ENCODE assay signal across 35 mouse cellular contexts in the genomic region with DNA sequence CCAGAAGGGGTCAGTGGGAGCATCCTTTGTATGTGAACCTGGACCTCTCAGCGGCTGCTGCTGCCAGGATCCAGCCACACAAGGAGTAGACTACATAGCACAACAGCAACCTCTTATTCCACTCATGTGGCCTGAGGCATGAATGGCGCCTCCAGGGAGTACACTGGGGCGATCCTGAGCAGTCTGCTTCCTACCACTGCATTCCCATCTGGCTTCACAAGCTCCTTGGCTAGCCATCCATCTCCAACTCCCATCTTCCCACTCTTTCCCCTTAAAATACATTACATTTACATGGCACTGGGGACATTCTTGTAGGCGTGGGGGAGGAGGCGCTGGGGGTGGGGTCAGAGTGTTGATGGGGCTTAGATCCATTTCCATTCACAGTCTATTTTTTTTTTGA. TPM values are rescaled to one million over a fixed set of nuclear protein-coding genes. Genes with fewer than 3 reads are reported as not detected.
DNase-seq lines count a peak whose midpoint lies in the region; ATAC-seq lines count a peak whose summit lies in the region.
"Had no signal": no experiment of that assay in that cellular context is flagged by ENCODE, and none has a peak within 500 bp of the region (broad histone marks: within the 10 kb centered on the region; RNA-seq: fewer than 3 reads in every experiment).

No protein-coding gene starts in this region.

- peak; percentile 60 for DNase-seq in heart, adult 11 months
- no peak for DNase-seq in heart, adult 18-20 months
- DNase-seq in right cerebral cortex, adult 18-20 months: peak; percentile 59
- DNase-seq in right cerebral cortex, postnatal 4 days: no peak
- peak; percentile 79 for DNase-seq in brain, adult 2 months (ENCODE audit: low read depth, low spot score)
- peak; percentile 22 to 44 for DNase-seq in right cerebral cortex, postnatal 36 days (ENCODE audit: low spot score in 2 of 2)
- DNase-seq in midbrain, embryonic 14.5 days: no peak
- DNase-seq: adrenal gland, adult 2 months; adrenal gland, postnatal 14 days; cerebellum, adult 11-12 months; cerebellum, adult 8-10 months; cerebellum, postnatal 36 days; embryo, embryonic 11 days; gastrocnemius, postnatal 10 days; gastrocnemius, postnatal 36 days; heart, postnatal 10 days; heart, postnatal 36 days had no signal

- H3K9me3 ChIP-seq in midbrain, embryonic 14.5 days (ENCODE audit: control insufficient read depth, low read length): no peaks in the 10 kb centered on the region; the same call in 1 of the 2 replicates
- H3K9me3 ChIP-seq: embryonic facial prominence, embryonic 10.5 days; embryonic facial prominence, embryonic 13.5 days; forebrain, embryonic 12.5 days; forebrain, embryonic 15.5 days; heart, embryonic 12.5 days; heart, embryonic 15.5 days had no signal

- H3K27ac ChIP-seq in midbrain, embryonic 14.5 days (replicated peaks; ENCODE audit: low read depth, low read length): no peak overlapping the region
- H3K27ac ChIP-seq: embryonic facial prominence, embryonic 10.5 days; embryonic facial prominence, embryonic 13.5 days; forebrain, embryonic 12.5 days; forebrain, embryonic 15.5 days; heart, embryonic 15.5 days; hindbrain, embryonic 10.5 days; hindbrain, embryonic 13.5 days had no signal

- H3K27me3 ChIP-seq in midbrain, embryonic 14.5 days (ENCODE audit: control insufficient read depth, insufficient read depth, low read length): no peaks in the 10 kb centered on the region
- H3K27me3 ChIP-seq: embryonic facial prominence, embryonic 13.5 days; forebrain, embryonic 12.5 days; forebrain, embryonic 15.5 days; heart, embryonic 12.5 days; heart, embryonic 15.5 days; hindbrain, embryonic 13.5 days had no signal

- no peak overlapping the region for H3K4me2 ChIP-seq in midbrain, embryonic 14.5 days (ENCODE audit: low read length)
- H3K4me2 ChIP-seq: embryonic facial prominence, embryonic 13.5 days; forebrain, embryonic 12.5 days; forebrain, embryonic 15.5 days; heart, embryonic 12.5 days; heart, embryonic 15.5 days; hindbrain, embryonic 13.5 days had no signal

- no peak overlapping the region for H3K9ac ChIP-seq in midbrain, embryonic 14.5 days (replicated peaks; ENCODE audit: low read length)
- H3K9ac ChIP-seq: embryonic facial prominence, embryonic 13.5 days; forebrain, embryonic 12.5 days; forebrain, embryonic 15.5 days; heart, embryonic 12.5 days; heart, embryonic 15.5 days; hindbrain, embryonic 13.5 days had no signal

- no peak overlapping the region for H3K4me3 ChIP-seq in midbrain, embryonic 14.5 days (replicated peaks; ENCODE audit: low read depth, low read length)
- H3K4me3 ChIP-seq: embryonic facial prominence, embryonic 10.5 days; embryonic facial prominence, embryonic 13.5 days; erythroblast, embryonic 14.5 days; forebrain, embryonic 12.5 days; forebrain, embryonic 15.5 days; heart, embryonic 12.5 days; heart, embryonic 15.5 days; hindbrain, embryonic 10.5 days; hindbrain, embryonic 13.5 days had no signal

- no peaks in the 10 kb centered on the region for H3K4me1 ChIP-seq in midbrain, embryonic 14.5 days (ENCODE audit: control insufficient read depth, insufficient read depth, low read length)
- H3K4me1 ChIP-seq: embryonic facial prominence, embryonic 10.5 days; embryonic facial prominence, embryonic 13.5 days; forebrain, embryonic 15.5 days; heart, embryonic 12.5 days; heart, embryonic 15.5 days; hindbrain, embryonic 10.5 days; hindbrain, embryonic 13.5 days had no signal

- 88% methylated on average over 5 of the region's 5 CpGs for WGBS in midbrain, embryonic 14.5 days

- ATAC-seq in midbrain, embryonic 14.5 days (ENCODE audit: low FRiP score, low TSS enrichment): no peak
- ATAC-seq: CD4-positive, CD25-positive, alpha-beta regulatory T cell, adult 4 months; forebrain, embryonic 15.5 days; hindbrain, embryonic 16.5 days had no signal

- H3K36me3 ChIP-seq in midbrain, embryonic 14.5 days (ENCODE audit: control insufficient read depth, insufficient read depth, low read length): no peaks in the 10 kb centered on the region
- H3K36me3 ChIP-seq: embryonic facial prominence, embryonic 10.5 days; embryonic facial prominence, embryonic 13.5 days; forebrain, embryonic 12.5 days; forebrain, embryonic 15.5 days; heart, embryonic 12.5 days; heart, embryonic 15.5 days; hindbrain, embryonic 10.5 days had no signal

RNA-seq across cellular contexts. Expression of a gene that starts 54.6 kb away (rescaled TPM):
- total RNA-seq in heart, adult 18-20 months (2021): not detected
- not detected in 2 replicates for polyA plus RNA-seq in midbrain, embryonic 14.5 days (2014; fragmentation: Nextera tagmentation; extraction: Ambion mirVana)
- total RNA-seq: adrenal gland, adult 2 months; adrenal gland, postnatal 14 days; adrenal gland, postnatal 4 days; gastrocnemius, adult 18-20 months; gastrocnemius, postnatal 10 days; gastrocnemius, postnatal 36 days; granulocyte monocyte progenitor cell, adult 5-6 weeks; heart, postnatal 10 days; heart, postnatal 36 days; MEL had no signal
- polyA plus RNA-seq: adrenal gland, adult 2 months; brain, embryonic 14.5 days; C2C12; CD4-positive, CD25-positive, alpha-beta regulatory T cell, adult 4 months; cortical plate, adult 2 months; embryonic facial prominence, embryonic 10.5 days; embryonic facial prominence, embryonic 13.5 days; erythroblast, embryonic 14.5 days; forebrain, embryonic 12.5 days; forebrain, embryonic 15.5 days; heart, embryonic 12.5 days; heart, embryonic 15.5 days; hindbrain, embryonic 10.5 days; hindbrain, embryonic 13.5 days; hindbrain, embryonic 16.5 days had no signal

Comparison
In these comparisons a context has a peak if more than half of its experiments do, and no peak if none do; other contexts are left out.
1. DNase-seq: peak in heart, adult 11 months (single experiment), right cerebral cortex, adult 18-20 months (single experiment), brain, adult 2 months (single experiment) and right cerebral cortex, postnatal 36 days (2 of 2); none in heart, adult 18-20 months (0 of 2), right cerebral cortex, postnatal 4 days (single experiment) and midbrain, embryonic 14.5 days (single experiment).